Mouse (Mus musculus) lung, embryonic 15.5 days (tissue): ENCODE measurements around the gene Pts. TPM values are rescaled to one million over a fixed set of nuclear protein-coding genes. Genes with fewer than 3 reads are reported as not detected.

Experiments
- ATAC-seq: fragments of 200-750 bp; cut with Nextera tagmentation; 2 replicates; pipeline ENCODE4 v1.8.0; 2017; ENCODE audit warnings: moderate number of reproducible peaks, borderline replicate concordance; ENCODE audit not compliant: low FRiP score, low TSS enrichment; ENCODE audit errors: extremely low read depth
- H3K27ac ChIP-seq: fragments of 300-500 bp; sonication (generic); 2 replicates; pipeline ENCODE4 v1.5.1; 2015; ENCODE audit warnings: moderate library complexity, mild to moderate bottlenecking, inconsistent platforms
- H3K27me3 ChIP-seq: fragments of 300-500 bp; sonication (generic); 2 replicates; pipeline ENCODE4 v1.6.1; 2015; ENCODE audit warnings: inconsistent platforms
- H3K36me3 ChIP-seq: fragments of 300-500 bp; sonication (generic); 2 replicates; pipeline ENCODE4 v1.6.1; 2015; ENCODE audit warnings: inconsistent platforms
- H3K4me1 ChIP-seq: fragments of 300-500 bp; sonication (generic); 2 replicates; pipeline ENCODE4 v1.6.1; 2015; ENCODE audit warnings: inconsistent platforms
- H3K4me2 ChIP-seq: fragments of 300-500 bp; sonication (generic); 2 replicates; pipeline ENCODE4 v1.6.1; 2015; ENCODE audit warnings: inconsistent platforms, mild to moderate bottlenecking, moderate library complexity
- H3K4me3 ChIP-seq: fragments of 300-500 bp; sonication (generic); 2 replicates; pipeline ENCODE4 v1.5.1; 2015; ENCODE audit warnings: mild to moderate bottlenecking, inconsistent platforms
- H3K9ac ChIP-seq: fragments of 300-500 bp; sonication (generic); 2 replicates; pipeline ENCODE4 v1.6.1; 2015; ENCODE audit warnings: inconsistent platforms
- H3K9me3 ChIP-seq: fragments of 300-500 bp; sonication (generic); 2 replicates; pipeline ENCODE4 v1.6.1; 2016; ENCODE audit warnings: inconsistent platforms
- WGBS: fragments of 180-500 bp; shearing (Covaris S2); methylation state at CpG from one replicate; pipeline ENCODE4 v1.1.7; 2015; 5-methylcytosine and 5-hydroxymethylcytosine counted together
- polyA plus RNA-seq: library from polyadenylated mRNA; unstranded; fragments of >200 nt; fragmentation: Nextera tagmentation; extraction: Ambion mirVana; gene quantifications from 2 replicates; pipeline ENCODE4 v1.2.1, GENCODE M21; 2015

Pts gene
- polyA plus RNA-seq, 1 experiment from 2014 or later: 70.4 TPM

GRCm38 (mm10) chr9:50524936-50525335 lies 3.6 kb downstream of the Pts start:
- Histone ChIP-seq H3K4me1 (peaks cover 11% of the 10 kb centered on the region; the same call in 1 of the 2 replicates), H3K4me3 (no peak overlapping the region), H3K27me3 (no peaks in the 10 kb centered on the region), H3K27ac (no peak overlapping the region), H3K36me3 (peaks cover 8% of the 10 kb centered on the region; the same call in 1 of the 2 replicates), H3K9me3 (no peaks in the 10 kb centered on the region), H3K4me2 (no peak overlapping the region), H3K9ac (no peak overlapping the region)
- 85% methylated on average over 5 of the region's 5 CpGs for WGBS
- ATAC-seq: no peak

DNA sequence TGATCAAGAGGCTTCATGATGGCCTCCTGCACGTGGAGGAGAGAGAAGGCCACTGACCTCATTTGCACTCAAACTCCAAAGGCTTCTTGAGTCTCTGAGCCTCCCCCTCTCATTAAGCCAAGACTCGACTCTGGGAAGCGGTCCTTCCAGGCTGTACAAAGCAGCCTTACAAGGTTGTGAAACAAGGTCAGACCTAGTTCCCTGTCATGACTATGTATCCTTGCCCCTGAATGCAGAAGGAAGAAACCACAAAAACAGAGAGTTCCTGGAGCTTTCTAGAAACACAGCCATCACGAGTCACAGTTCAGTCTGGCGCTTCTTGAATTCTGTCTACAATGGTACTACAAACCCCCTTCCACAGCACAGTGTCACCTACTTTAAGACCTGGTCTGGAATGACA lies 6.0 kb downstream of the Pts start:
- H3K27me3 ChIP-seq: no peaks in the 10 kb centered on the region
- no peak for ATAC-seq
- no peaks in the 10 kb centered on the region for H3K9me3 ChIP-seq
- no peak overlapping the region for H3K27ac ChIP-seq
- H3K4me3 ChIP-seq: no peak overlapping the region
- 70% methylated on average over 5 of the region's 5 CpGs for WGBS
- H3K36me3 ChIP-seq: peaks cover 8% of the 10 kb centered on the region; the same call in 1 of the 2 replicates
- H3K4me1 ChIP-seq: peaks cover 6% of the 10 kb centered on the region; the same call in 1 of the 2 replicates
- no peak overlapping the region for H3K9ac ChIP-seq
- H3K4me2 ChIP-seq: no peak overlapping the region

DNA sequence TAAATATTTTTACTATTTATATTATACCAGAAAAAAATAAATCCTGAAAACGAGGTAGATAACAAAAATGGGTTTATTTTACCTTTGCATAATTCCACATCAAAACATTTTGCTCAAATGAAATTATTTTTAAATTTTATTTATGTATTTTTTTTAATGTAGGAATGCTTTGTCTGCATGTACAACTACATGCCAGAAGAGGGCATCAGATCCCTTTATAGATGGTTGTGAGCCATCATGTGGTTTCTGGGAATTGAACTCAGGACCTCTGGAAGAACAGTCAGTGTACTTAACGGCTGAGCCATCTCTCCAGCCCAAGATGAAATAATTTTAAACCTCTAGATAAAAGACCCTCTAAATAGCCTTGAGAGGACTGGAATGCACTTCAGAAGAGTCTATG lies 7.0 kb downstream of the Pts start:
- H3K27ac ChIP-seq: no peak overlapping the region

DNA sequence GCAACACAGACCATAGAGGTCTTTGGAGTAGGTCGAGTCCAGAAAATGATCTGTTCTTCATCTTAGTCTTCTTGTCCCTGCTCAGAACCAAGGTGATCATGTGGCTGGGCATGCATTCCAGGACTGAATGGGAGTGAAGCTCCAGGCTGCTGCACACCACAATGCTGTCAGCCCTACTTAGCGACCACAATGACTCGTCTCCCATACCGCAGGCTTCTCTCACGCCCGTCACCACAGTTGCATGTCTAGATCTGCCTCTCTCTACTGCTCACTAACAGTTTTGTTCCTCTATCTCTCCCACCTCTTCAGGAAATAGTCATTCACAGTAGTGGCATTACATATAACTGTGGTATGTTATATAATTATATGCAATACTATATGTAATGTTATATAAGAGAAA lies 7.8 kb downstream of the Pts start:
- H3K27ac ChIP-seq: no peak overlapping the region
- no peaks in the 10 kb centered on the region for H3K9me3 ChIP-seq
- H3K4me1 ChIP-seq: no peaks in the 10 kb centered on the region
- no peak overlapping the region for H3K4me2 ChIP-seq
- H3K4me3 ChIP-seq: no peak overlapping the region
- peaks cover 8% of the 10 kb centered on the region; the same call in 1 of the 2 replicates for H3K36me3 ChIP-seq
- no peak overlapping the region for H3K9ac ChIP-seq
- H3K27me3 ChIP-seq: no peaks in the 10 kb centered on the region
- no peak for ATAC-seq
- 85% methylated on average over 6 of the region's 6 CpGs for WGBS

More for the DNA sequence above, 7.0 kb downstream of the Pts start:
- WGBS: 50% methylated on average over 2 of the region's 2 CpGs
- Histone ChIP-seq H3K9me3 (no peaks in the 10 kb centered on the region), H3K27me3 (no peaks in the 10 kb centered on the region), H3K4me2 (no peak overlapping the region), H3K4me3 (no peak overlapping the region), H3K9ac (no peak overlapping the region), H3K36me3 (peaks cover 8% of the 10 kb centered on the region; the same call in 1 of the 2 replicates), H3K4me1 (no peaks in the 10 kb centered on the region)
- no peak for ATAC-seq

GRCm38 (mm10) chr9:50518781-50519180 lies 9.7 kb downstream of the Pts start:
- Histone ChIP-seq H3K9ac (no peak overlapping the region), H3K9me3 (no peaks in the 10 kb centered on the region), H3K27me3 (no peaks in the 10 kb centered on the region), H3K27ac (no peak overlapping the region), H3K4me3 (no peak overlapping the region), H3K36me3 (peaks cover 8% of the 10 kb centered on the region; the same call in 1 of the 2 replicates), H3K4me1 (no peaks in the 10 kb centered on the region), H3K4me2 (no peak overlapping the region)
- WGBS: 6% methylated on average over 2 of the region's 2 CpGs
- no peak for ATAC-seq

- Histone ChIP-seq H3K4me2 (no peak overlapping the region), H3K27ac (no peak overlapping the region), H3K36me3 (no peaks in the 10 kb centered on the region), H3K4me3 (no peak overlapping the region), H3K4me1 (no peaks in the 10 kb centered on the region), H3K27me3 (no peaks in the 10 kb centered on the region), H3K9me3 (no peaks in the 10 kb centered on the region), H3K9ac (no peak overlapping the region)
- 80% methylated on average over 5 of the region's 5 CpGs for WGBS
- ATAC-seq: no peak
Measured at GRCm38 (mm10) chr9:50515462-50515861, 13.1 kb downstream of the Pts start.

- Histone ChIP-seq H3K4me1 (no peaks in the 10 kb centered on the region), H3K4me3 (no peak overlapping the region), H3K9ac (no peak overlapping the region), H3K27me3 (no peaks in the 10 kb centered on the region), H3K9me3 (no peaks in the 10 kb centered on the region), H3K27ac (no peak overlapping the region), H3K36me3 (no peaks in the 10 kb centered on the region), H3K4me2 (no peak overlapping the region)
- 28% methylated on average over 7 of the region's 7 CpGs for WGBS
- ATAC-seq: no peak
Measured at GRCm38 (mm10) chr9:50507570-50507969, 21.0 kb downstream of the Pts start.

GRCm38 (mm10) chr9:50505405-50505804 lies 23.1 kb downstream of the Pts start:
- no peak overlapping the region for H3K4me2 ChIP-seq
- H3K4me3 ChIP-seq: no peak overlapping the region
- 31% methylated on average over 6 of the region's 6 CpGs for WGBS
- no peak overlapping the region for H3K27ac ChIP-seq
- no peak for ATAC-seq
- no peak overlapping the region for H3K9ac ChIP-seq
- no peaks in the 10 kb centered on the region for H3K9me3 ChIP-seq
- H3K27me3 ChIP-seq: no peaks in the 10 kb centered on the region
- no peaks in the 10 kb centered on the region for H3K36me3 ChIP-seq
- no peaks in the 10 kb centered on the region for H3K4me1 ChIP-seq

DNA sequence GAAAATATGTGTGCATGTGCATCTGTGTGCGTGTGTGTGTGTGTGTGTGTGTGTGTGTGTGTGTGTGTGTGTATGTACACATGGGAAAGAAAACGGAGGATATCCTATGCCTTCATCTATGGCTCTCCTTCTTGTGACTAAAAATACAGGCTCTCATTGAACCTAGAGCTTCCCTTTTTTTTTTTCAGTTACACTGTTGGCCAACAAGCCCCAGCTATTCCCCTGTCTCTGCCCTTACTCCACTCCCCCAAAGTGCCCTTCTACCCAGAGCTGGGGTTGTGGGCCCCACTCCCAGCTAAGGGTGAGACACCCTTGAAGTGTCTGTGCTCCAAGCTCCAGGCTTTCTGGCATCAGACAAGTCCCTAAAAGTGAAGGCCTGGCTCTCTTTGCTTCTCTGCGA lies 25.6 kb downstream of the Pts start:
- no peak overlapping the region for H3K9ac ChIP-seq
- no peak overlapping the region for H3K27ac ChIP-seq
- no peak overlapping the region for H3K4me3 ChIP-seq
- H3K36me3 ChIP-seq: no peaks in the 10 kb centered on the region
- H3K4me2 ChIP-seq: no peak overlapping the region
- WGBS: 79% methylated on average over 3 of the region's 3 CpGs
- no peaks in the 10 kb centered on the region for H3K27me3 ChIP-seq
- ATAC-seq: no peak
- no peaks in the 10 kb centered on the region for H3K4me1 ChIP-seq
- H3K9me3 ChIP-seq: no peaks in the 10 kb centered on the region

GRCm38 (mm10) chr9:50500974-50501501 lies 27.5 kb downstream of the Pts start:
- peak overlapping the region; percentile 37 for H3K4me3 ChIP-seq
- WGBS: 18% methylated on average over 14 of the region's 14 CpGs
- no peak overlapping the region for H3K27ac ChIP-seq
- no peaks in the 10 kb centered on the region for H3K36me3 ChIP-seq
- H3K27me3 ChIP-seq: no peaks in the 10 kb centered on the region
- H3K4me1 ChIP-seq: peaks cover 6% of the 10 kb centered on the region
- H3K4me2 ChIP-seq: peak overlapping the region; percentile 59
- ATAC-seq: peak; percentile 83; the same call in 1 of the 2 replicates
- 0 out of 2 replicates have a peak overlapping the region, but pooled peaks have one; percentile 20 for H3K9ac ChIP-seq
- no peaks in the 10 kb centered on the region for H3K9me3 ChIP-seq

- peak overlapping the region; percentile 59 for H3K4me2 ChIP-seq
- no peaks in the 10 kb centered on the region for H3K9me3 ChIP-seq
- H3K4me3 ChIP-seq: peak overlapping the region; percentile 37
- WGBS: 64% methylated on average over 15 of the region's 15 CpGs
- no peaks in the 10 kb centered on the region for H3K27me3 ChIP-seq
- H3K4me1 ChIP-seq: peaks cover 9% of the 10 kb centered on the region
- no peak overlapping the region for H3K27ac ChIP-seq
- no peak overlapping the region for H3K9ac ChIP-seq
- ATAC-seq: no peak
- H3K36me3 ChIP-seq: no peaks in the 10 kb centered on the region
Measured at GRCm38 (mm10) chr9:50500467-50500973, 28.0 kb downstream of the Pts start.

- Histone ChIP-seq H3K9me3 (no peaks in the 10 kb centered on the region), H3K4me1 (peaks cover 9% of the 10 kb centered on the region), H3K4me2 (no peak overlapping the region), H3K36me3 (no peaks in the 10 kb centered on the region), H3K27ac (no peak overlapping the region), H3K27me3 (no peaks in the 10 kb centered on the region), H3K9ac (no peak overlapping the region), H3K4me3 (no peak overlapping the region)
- ATAC-seq: no peak
- WGBS: 80% methylated on average over 3 of the region's 3 CpGs
Measured at GRCm38 (mm10) chr9:50499781-50500180, 28.7 kb downstream of the Pts start.
